Mouse (Mus musculus): ENCODE results near the gene Dbt.
"Not testable (repeated sequence)": the region's sequence is repeated elsewhere in the genome, so short reads cannot be mapped to it uniquely, and the experiment has no call there.

DNA sequence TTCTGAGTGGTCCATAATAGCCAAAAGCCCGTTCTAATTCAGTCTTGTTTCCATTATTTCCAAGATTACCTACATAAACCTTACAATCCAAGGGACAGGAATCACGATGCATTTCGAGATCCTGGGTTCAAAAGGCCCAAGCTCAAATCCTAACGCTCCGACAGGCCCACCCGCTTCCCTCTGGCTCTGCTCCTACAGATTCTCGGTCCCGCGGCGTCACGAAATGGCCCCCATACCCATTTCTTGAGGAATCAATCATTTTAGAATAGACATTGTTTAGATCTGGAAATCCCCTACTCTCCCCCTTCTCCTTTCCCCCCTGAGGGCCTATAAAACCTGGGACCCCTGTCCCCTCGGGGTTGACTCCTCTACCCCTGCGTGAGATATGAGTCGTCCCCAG lies 48.4 kb downstream of the Dbt start:
- not testable (repeated sequence) for TF ChIP-seq CTCF (IDR thresholded peaks at IDR 0.05; ENCODE audit: control insufficient read depth, insufficient read depth, low read length); POLR2A (IDR thresholded peaks at IDR 0.05; ENCODE audit: borderline replicate concordance, control insufficient read depth, low read depth, low read length)

Data from bone marrow, adult 2 months (tissue).